Mouse (Mus musculus): ENCODE results near the gene Hectd4.

DNA sequence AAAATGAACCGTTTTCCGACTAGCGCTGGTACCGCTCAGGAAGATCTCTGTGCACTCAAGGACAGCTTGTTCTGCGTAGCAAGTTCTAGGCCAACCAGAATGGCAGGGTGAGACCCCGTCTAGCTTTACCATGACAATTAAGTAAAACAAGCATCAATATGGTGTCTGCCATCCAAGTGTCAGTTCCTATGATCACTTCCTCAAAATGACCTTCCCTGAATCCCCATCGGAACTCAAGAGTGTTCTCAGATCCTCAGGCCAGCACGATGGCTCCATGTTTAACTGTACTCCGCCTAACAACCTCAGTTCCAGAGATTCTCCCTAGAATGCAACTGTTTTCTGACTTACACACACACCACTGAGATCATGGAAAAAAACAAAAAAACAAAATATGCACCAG is 31.8 kb upstream of the Hectd4 start:
- TF ChIP-seq CTCF (IDR thresholded peaks at IDR 0.05; ENCODE audit: borderline replicate concordance, control insufficient read depth, extremely low read depth, insufficient read depth, low read length, poor library complexity) (no peak), POLR2A (IDR thresholded peaks at IDR 0.05; ENCODE audit: control insufficient read depth, extremely low read depth, insufficient read depth, low read length, poor library complexity) (no peak)

Measured in thymus, adult 2 months (tissue).